19 mouse cellular contexts compared by ENCODE assay signal in the genomic region with DNA sequence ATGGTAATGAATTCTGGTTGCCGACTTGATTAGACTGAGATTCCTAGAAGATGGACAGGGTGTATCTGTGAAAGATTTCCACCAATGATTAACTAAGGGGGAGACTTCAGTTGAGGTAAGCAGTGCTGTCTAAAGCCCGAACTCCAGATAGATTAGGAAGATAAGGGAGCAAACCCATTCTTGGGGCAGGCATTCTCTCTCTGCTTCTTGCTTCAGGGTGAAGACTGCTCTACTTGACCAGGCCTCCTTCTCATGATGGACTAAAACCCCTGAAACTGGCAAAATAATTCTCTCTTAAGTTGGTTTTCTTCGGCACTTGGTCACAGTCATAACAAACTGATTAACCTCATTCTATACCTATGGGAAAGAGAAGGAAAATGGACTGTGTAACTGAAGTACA. TPM values are rescaled to one million over a fixed set of nuclear protein-coding genes. Genes with fewer than 3 reads are reported as not detected.
A peak's percentile ranks its signal among the peaks of the same experiment; 100 is the strongest.
DNase-seq lines count a peak whose midpoint lies in the region; ATAC-seq and TF ChIP-seq lines count a peak whose summit lies in the region.
"Had no signal": no experiment of that assay in that cellular context is flagged by ENCODE, and none has a peak within 500 bp of the region (broad histone marks: within the 10 kb centered on the region; RNA-seq: fewer than 3 reads in every experiment).

No protein-coding gene starts in this region.

- no peak overlapping the region for H3K27ac ChIP-seq in liver, adult 2 months (replicated peaks; ENCODE audit: insufficient read depth, low read depth, low read length)
- H3K27ac ChIP-seq in midbrain, embryonic 11.5 days (ENCODE audit: low read depth, low read length) = no peak overlapping the region
- H3K27ac ChIP-seq in midbrain, embryonic 13.5 days = no peak overlapping the region

- no peak for ATAC-seq in midbrain, embryonic 11.5 days (ENCODE audit: low FRiP score)
- ATAC-seq in midbrain, embryonic 13.5 days = no peak
- ATAC-seq: activated CD4-positive, CD25-positive, alpha-beta regulatory T cell, adult 4 months; CD4-positive, CD25-positive, alpha-beta regulatory T cell, adult 4 months; Patski had no signal

- peaks cover 12% of the 10 kb centered on the region; the same call in 1 of the 2 replicates for H3K79me2 ChIP-seq in liver, adult 2 months (ENCODE audit: control insufficient read depth, insufficient read depth, low read length)

- peaks cover 19% of the 10 kb centered on the region for H3K4me1 ChIP-seq in liver, adult 2 months (ENCODE audit: control insufficient read depth, insufficient read depth, low read length)
- no peaks in the 10 kb centered on the region for H3K4me1 ChIP-seq in midbrain, embryonic 11.5 days (ENCODE audit: control insufficient read depth, insufficient read depth, low read length)
- H3K4me1 ChIP-seq in midbrain, embryonic 13.5 days (replicated peaks) = no peaks in the 10 kb centered on the region

- H3K9ac ChIP-seq in liver, adult 2 months (ENCODE audit: low read depth, low read length) = no peak overlapping the region
- no peak overlapping the region for H3K9ac ChIP-seq in midbrain, embryonic 11.5 days (ENCODE audit: low read length)
- H3K9ac ChIP-seq in midbrain, embryonic 13.5 days (replicated peaks) = no peak overlapping the region

- TF ChIP-seq CTCF in liver, adult 2 months (IDR thresholded peaks at IDR 0.05; ENCODE audit: low read depth, low read length) = no peak

- H3K9me3 ChIP-seq in midbrain, embryonic 11.5 days (ENCODE audit: control insufficient read depth, low read length) = no peaks in the 10 kb centered on the region
- H3K9me3 ChIP-seq in midbrain, embryonic 13.5 days = no peaks in the 10 kb centered on the region
- H3K9me3 ChIP-seq: G1E had no signal

- H3K36me3 ChIP-seq in liver, adult 2 months (ENCODE audit: control insufficient read depth, insufficient read depth, low read length) = peaks cover 24% of the 10 kb centered on the region
- peaks cover 3% of the 10 kb centered on the region; the same call in 1 of the 2 replicates for H3K36me3 ChIP-seq in midbrain, embryonic 11.5 days (ENCODE audit: control insufficient read depth, insufficient read depth, low read length)
- peaks cover 21% of the 10 kb centered on the region for H3K36me3 ChIP-seq in midbrain, embryonic 13.5 days

- 47% methylated on average over 3 of the region's 3 CpGs for WGBS in liver, adult 2 months
- WGBS in midbrain, embryonic 11.5 days = 92% methylated on average over 3 of the region's 3 CpGs
- 96% methylated on average over 3 of the region's 3 CpGs for WGBS in midbrain, embryonic 13.5 days

- no peaks in the 10 kb centered on the region for H3K27me3 ChIP-seq in liver, adult 2 months (ENCODE audit: control insufficient read depth, insufficient read depth, low read length)
- H3K27me3 ChIP-seq in midbrain, embryonic 11.5 days (ENCODE audit: control insufficient read depth, insufficient read depth, low read length) = no peaks in the 10 kb centered on the region
- H3K27me3 ChIP-seq in midbrain, embryonic 13.5 days = no peaks in the 10 kb centered on the region
- H3K27me3 ChIP-seq: CH12.LX, Patski had no signal

- peak; percentile 40 for DNase-seq in liver, adult 2 months (ENCODE audit: extremely low read depth, low read depth, low spot score)
- DNase-seq in liver = no peak
- DNase-seq in midbrain, embryonic 11.5 days (ENCODE audit: low spot score, missing footprints) = peak; percentile 60
- DNase-seq: adrenal gland, adult 2 months; adrenal gland, adult 8-10 months; adrenal gland, postnatal 10 days; adrenal gland, postnatal 14 days; adrenal gland, postnatal 25 days; adrenal gland, postnatal 36 days; B cell, adult 2 months; cerebellum, adult 11 months; cerebellum, adult 11-12 months; cerebellum, adult 18-20 months had no signal

- H3K4me3 ChIP-seq in liver, adult 2 months (ENCODE audit: insufficient read depth, low read depth, low read length) = no peak overlapping the region
- no peak overlapping the region for H3K4me3 ChIP-seq in midbrain, embryonic 11.5 days (ENCODE audit: low read depth, low read length)
- no peak overlapping the region for H3K4me3 ChIP-seq in midbrain, embryonic 13.5 days (replicated peaks)

- TF ChIP-seq POLR2A in liver, adult 2 months (IDR thresholded peaks at IDR 0.05; ENCODE audit: extremely low read depth, insufficient read depth, low read length) = no peak

- H3K4me2 ChIP-seq in midbrain, embryonic 11.5 days = no peak overlapping the region
- H3K4me2 ChIP-seq in midbrain, embryonic 13.5 days (replicated peaks) = no peak overlapping the region

RNA-seq across cellular contexts. Expression of a gene that starts 25.5 kb away (rescaled TPM):
- 9.5 and 10.5 TPM in 2 replicates for total RNA-seq in liver, adult 2 months (2014; rRNA removed)
- 1.3 and 1.5 TPM in 2 replicates for polyA plus RNA-seq in liver, adult 2 months (2012; rRNA removed)
- polyA plus RNA-seq in midbrain, embryonic 11.5 days (2014; fragmentation: Nextera tagmentation; extraction: Ambion mirVana) = 23.4 and 24.3 TPM in 2 replicates
- polyA plus RNA-seq in midbrain, embryonic 13.5 days (2015; fragmentation: Nextera tagmentation; extraction: Ambion mirVana) = 33.4 and 35.6 TPM in 2 replicates
